Mouse (Mus musculus): ENCODE results near the gene Ap5b1.

The Ap5b1 gene

DNA sequence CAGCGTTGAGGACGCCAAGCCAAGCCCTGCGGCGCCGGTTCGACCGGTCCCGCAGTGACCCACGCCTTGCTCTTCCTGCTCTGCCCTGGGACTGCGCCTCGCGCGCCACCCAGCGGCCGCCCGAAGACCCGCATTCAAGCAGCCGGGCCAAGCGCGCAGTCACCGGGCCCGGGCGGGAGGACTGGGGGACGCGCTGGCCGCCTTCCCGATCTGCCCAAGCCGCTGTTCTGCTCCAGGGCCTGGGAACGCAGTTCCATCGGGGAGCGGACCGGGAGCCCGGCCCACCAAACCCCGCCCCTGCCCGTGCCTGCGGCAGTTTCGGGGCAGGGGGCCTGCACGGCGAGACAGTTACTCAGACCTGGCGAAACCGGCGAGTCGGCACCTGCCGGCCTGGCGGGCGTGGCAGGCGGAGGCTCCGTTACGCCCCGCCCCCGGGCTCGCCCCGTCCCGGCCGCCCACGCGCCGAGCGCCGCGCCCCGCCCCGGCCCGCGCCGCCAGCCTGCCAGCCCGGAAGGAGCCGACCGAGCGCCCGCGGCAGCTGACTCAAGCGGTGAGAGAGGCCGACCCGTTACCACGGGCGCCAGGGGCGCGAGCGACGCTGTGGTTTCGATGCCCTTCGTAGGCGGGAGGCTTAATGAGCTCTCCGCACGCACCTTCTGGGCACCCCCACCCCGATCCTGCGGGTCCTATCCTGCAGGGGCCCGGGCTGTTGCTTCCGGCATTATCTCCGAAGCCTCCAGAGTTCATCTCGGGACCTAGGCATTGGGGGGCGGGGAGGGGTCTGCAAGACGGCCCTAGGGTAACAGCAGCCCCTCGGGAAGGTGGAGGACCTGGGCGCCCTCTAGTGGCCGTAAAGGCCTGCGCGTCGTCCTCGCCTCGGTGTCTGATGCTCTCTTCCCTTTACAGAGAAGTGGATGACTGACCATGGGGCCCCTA, at the start of gene Ap5b1:
Ap5b1 (plus strand) TSS at position 492 of the 936 bp plus-strand sequence.
- in situ Hi-C loops (cut with MboI, MseI), result no loop called here

- in situ Hi-C loops (cut with MboI, MseI), result no loop called here
Observed at GRCm38 (mm10) chr19:5518721-5519120, 49.1 kb upstream of the Ap5b1 start.

DNA sequence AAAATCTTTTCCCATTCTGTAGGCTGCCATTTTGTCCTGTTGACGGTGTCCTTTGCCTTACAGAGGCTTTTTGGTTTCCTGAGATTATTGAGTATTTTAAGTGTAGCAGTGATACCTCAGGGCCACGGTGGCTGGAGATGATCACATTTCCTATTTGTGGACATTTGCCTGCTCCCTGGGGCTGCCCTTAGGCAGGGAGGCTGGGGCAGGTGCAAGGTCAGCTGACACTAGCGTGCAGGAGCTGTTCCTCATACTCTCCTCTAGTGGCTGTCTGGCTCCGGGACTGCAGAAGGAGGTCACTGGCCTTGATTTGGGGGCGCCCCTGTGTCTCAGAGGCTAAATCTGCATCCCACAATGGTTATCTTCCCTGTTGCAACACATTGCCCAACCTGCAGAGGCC, 42.6 kb upstream of the Ap5b1 start:
- in situ Hi-C loops (cut with MboI, MseI), result loop anchor here (5.0 kb wide), 1 partner anchor 37 kb away; the partner anchor contains the start of gene Ovol1

DNA sequence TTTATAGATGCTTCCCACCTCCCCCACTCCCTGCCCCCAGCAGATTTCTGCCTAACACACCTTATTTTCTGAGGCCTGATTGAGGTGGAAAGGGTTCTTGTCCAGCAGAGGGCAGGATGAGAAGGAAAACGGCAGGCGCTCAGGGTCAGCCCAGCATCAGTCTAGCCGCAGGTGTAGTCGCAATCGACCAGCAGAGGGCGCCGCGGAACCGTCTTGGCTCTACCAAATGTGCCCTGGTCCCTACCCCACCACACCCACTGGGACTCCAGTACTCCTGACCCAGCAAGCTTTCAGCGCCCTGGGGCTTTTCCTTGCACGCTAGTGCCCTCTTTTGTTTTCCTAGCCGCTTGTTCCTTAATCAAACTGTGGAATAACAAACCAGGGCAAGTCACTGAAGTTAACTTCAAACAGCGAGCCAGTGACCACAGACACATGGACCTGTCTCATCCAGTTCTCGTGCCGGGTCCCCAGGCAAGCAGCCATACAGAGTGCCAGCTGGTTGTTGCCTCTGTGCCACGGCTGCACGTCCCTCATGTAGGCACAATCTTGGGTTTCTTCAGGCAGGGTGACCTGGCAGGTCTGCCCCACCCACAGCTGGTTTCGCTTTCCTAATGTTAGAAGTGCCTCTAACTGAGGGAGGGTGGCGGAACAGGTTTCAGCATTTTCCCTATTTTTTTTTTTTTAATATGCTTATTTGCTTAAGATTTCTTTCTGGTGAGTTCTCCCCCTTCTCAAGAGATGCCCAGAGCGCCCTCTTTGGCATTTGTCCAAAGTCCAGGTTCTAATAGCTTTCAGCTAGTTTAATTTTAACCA, 38.3 kb upstream of the Ap5b1 start:
- in situ Hi-C loops (cut with MboI, MseI), result loop anchor here (5.0 kb wide), 1 partner anchor 33 kb away; the partner anchor contains the start of gene Ovol1

DNA sequence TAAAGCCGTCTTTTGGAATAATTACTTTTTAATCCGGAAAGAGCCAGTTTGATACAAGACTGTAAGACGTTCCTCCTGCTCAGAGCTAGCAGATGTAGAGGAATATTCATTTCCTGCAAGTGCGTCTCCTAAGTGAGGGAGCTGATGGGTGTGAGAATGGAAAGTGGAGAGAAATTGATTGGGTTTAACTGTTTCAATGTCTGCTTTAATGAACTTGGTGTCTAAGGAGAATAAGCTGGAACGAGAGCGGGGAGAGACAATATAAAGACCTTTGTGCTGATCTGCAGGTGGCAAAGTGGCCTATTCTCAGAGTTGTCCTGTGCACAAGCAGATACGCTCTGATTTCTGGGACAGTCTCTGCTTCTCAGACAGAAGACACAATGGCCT, 37.7 kb upstream of the Ap5b1 start:
- in situ Hi-C loops (cut with MboI, MseI), result no loop called here

- in situ Hi-C loops (cut with MboI, MseI), result no loop called here
Observed at GRCm38 (mm10) chr19:5532520-5532919, 35.3 kb upstream of the Ap5b1 start.

DNA sequence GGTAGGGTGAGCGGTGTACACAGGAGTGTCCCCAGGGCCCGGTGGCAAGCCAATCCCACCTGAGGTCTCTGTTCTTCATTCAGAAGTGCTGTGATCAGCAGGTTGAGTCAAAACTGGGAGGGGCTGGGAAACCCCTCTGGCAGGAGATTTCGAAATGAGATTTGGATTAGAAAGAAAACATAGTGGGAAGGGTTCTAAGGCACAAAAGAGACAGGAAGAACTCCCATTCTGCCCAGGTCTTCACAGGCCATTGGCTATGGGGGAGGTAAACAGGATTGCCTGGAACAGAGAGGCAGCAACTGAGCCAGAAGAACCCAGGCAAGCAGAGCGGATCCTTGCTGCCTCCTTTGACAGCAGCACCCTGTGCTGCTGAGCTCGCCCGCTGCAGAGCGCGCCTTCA, 29.0 kb upstream of the Ap5b1 start:
- in situ Hi-C loops (cut with MboI, MseI), result no loop called here

DNA sequence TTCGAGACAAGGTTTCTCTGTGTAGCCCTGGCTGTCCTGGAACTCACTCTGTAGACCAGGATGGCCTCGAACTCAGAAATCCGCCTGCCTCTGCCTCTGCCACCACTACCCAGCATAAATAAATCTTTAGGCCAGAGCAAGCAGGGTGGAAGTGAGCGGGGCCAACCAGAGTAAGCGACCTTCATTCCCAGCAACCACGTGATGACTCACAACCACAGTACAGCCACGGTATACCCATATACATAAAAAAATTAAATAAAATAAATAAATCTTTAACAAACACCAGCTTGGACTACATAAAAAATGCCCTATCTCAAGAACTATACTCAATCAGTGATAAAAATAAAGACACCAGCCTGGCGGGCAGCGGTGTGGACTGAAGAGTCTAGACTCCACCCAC, 24.5 kb upstream of the Ap5b1 start:
- in situ Hi-C loops (cut with MboI, MseI), result no loop called here

- in situ Hi-C loops (cut with MboI, MseI), result no loop called here
Observed at GRCm38 (mm10) chr19:5544031-5544430, 23.8 kb upstream of the Ap5b1 start.

DNA sequence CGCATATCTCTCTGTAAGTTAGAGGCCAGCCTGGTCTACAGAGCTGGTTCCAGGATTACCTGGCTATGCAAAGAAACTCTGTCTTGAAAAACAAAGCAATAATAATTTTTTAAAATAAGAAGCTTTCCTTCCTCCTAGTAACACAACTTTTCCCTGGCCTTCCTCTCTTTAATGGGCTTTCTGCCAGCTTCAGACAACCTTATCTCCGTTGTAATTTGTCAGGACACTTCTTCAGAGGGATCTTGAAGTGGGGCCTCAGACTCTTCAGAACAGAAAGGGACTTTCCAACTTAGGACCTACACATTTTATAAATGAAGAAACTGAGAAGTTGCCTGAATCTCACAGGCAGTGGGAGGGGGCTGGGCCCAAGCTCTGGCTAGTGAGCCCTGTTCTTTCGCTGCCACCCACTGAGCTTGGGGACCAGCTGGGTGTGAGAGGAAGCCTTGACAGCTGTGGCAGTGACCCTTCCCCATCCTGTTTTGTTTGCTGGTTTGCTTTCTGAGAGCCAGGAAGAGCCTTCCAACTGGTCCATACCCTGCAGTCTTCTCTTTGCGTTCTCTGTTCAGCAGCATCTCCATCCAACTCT, 20.3 kb upstream of the Ap5b1 start:
- in situ Hi-C loops (cut with MboI, MseI), result no loop called here

- in situ Hi-C loops (cut with MboI, MseI), result no loop called here
Observed at GRCm38 (mm10) chr19:5553802-5554201, 14.0 kb upstream of the Ap5b1 start.

DNA sequence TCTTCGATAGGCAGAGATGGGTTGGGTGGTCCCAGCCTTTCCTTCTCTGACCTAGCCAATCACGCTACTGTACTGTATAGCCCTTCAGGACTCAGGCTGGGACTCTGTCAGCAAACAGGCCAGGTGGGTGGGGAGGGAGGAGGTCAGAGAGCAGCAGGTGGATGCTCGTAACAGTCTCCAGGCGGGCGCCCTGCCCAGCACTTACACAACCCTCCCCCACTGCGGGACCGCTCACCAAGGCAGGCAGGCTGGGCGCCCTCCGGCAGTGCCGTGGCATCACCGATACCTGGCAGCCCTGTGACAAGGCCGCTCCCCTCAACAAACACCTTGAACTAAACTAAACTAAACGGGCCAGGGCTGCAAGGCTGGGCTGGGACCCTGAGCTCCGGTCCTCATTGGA, 13.6 kb upstream of the Ap5b1 start:
- in situ Hi-C loops (cut with MboI, MseI), result no loop called here

- in situ Hi-C loops (cut with MboI, MseI), result no loop called here
Observed at GRCm38 (mm10) chr19:5558169-5558568, 9.7 kb upstream of the Ap5b1 start.

GRCm38 (mm10) chr19:5558770-5559169, 9.1 kb upstream of the Ap5b1 start:
- in situ Hi-C loops (cut with MboI, MseI), result no loop called here

- in situ Hi-C loops (cut with MboI, MseI), result no loop called here
Observed at GRCm38 (mm10) chr19:5559229-5559628, 8.6 kb upstream of the Ap5b1 start.

DNA sequence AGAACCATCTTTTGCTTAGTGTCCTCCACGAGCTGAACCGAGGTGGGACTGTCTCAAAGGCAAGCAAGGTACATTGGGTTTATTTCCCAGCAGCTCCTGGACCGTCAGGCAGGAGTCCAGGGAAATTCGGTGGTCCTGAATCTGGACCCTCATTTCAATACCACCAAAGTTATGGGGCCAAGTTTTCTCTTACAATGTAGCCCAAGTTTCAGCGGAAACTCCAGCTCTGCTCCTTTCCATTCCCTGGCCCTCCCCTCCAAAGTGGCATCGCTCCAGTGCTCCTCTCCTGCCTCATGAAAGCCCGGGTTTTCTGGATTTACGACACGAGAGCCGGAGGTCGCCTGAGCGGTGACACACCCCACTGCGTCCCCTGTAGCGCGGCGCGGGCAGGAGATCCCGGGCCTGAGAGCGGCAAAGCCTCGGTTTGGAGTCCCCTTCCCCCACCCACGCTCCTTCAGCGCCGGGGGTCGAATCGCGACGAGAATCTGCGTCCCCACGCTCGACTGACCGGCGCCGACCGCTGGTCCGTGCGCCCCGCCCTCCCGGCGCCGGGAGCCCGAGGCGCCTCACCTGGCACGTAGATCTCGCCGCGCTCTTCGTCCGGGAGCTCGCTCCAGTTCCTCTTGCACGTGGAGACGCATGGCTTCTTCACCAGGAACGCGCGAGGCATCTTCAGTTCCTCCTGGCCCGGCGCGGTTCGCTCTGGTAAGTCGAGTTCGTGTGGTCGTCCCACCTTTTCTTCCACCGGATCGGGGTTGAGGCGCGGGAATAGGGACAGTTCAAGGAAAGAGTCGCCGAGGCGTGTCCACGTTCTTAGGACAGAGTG, 8.0 kb upstream of the Ap5b1 start:
- in situ Hi-C loops (cut with MboI, MseI), result loop anchor here (5.0 kb wide), 1 partner anchor 33 kb away; no protein-coding TSS in a partner anchor

GRCm38 (mm10) chr19:5560457-5561041, 7.3 kb upstream of the Ap5b1 start, which contains the start of gene Ovol1:
Gene Ovol1, minus strand, starts transcription at chr19:5560646.
- in situ Hi-C loops (cut with MboI, MseI), result loop anchor here (5.0 kb wide), 1 partner anchor 33 kb away; no protein-coding TSS in a partner anchor

- in situ Hi-C loops (cut with MboI, MseI), result loop anchor here (5.0 kb wide), 1 partner anchor 34 kb away; no protein-coding TSS in a partner anchor
Observed at GRCm38 (mm10) chr19:5561252-5561790, 6.5 kb upstream of the Ap5b1 start.

DNA sequence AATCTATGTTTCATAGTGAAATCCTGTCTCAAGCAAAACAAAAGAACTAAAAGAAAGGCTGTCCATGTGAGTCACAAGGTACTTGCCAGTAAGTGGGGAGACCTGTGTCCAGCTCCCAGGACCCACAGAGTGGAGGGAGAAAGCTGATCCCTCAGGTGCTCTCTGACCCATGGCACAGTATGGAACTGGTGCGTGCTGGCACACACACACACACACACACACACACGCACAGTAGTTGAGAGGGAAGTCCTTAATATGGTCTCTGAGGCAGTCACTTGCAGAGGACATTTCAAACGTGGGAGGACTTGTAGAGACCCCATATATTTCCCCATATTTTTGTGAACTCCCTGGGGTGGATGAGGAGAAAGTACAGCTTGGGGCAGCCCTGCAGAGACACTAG, 5.9 kb upstream of the Ap5b1 start:
- in situ Hi-C loops (cut with MboI, MseI), result loop anchor here (5.0 kb wide), 1 partner anchor 35 kb away; no protein-coding TSS in a partner anchor

DNA sequence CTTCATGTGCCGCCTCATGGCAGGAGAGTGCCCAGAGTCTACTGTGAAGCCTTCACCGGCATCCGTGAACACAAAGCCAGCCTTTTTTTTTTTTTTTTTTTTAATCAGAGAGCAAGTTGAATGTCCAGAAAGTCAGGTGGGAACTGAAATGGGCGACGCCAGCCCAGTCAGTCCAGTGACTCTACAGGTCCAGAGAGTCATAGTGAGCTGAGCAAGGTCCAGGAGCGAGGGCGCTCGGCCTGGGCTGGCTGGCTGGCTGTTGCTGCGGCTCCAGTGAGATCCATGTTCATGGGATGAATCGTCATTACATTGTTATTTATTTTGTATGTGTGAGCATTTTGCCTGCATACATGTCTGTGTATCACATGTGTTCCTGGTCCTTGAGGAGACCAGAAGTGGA, 5.0 kb upstream of the Ap5b1 start:
- in situ Hi-C loops (cut with MboI, MseI), result loop anchor here (5.0 kb wide), 1 partner anchor 35 kb away; no protein-coding TSS in a partner anchor

Measured in regulatory T cell (primary cell).